8 mouse cellular contexts compared by ENCODE assay signal in the genomic region with DNA sequence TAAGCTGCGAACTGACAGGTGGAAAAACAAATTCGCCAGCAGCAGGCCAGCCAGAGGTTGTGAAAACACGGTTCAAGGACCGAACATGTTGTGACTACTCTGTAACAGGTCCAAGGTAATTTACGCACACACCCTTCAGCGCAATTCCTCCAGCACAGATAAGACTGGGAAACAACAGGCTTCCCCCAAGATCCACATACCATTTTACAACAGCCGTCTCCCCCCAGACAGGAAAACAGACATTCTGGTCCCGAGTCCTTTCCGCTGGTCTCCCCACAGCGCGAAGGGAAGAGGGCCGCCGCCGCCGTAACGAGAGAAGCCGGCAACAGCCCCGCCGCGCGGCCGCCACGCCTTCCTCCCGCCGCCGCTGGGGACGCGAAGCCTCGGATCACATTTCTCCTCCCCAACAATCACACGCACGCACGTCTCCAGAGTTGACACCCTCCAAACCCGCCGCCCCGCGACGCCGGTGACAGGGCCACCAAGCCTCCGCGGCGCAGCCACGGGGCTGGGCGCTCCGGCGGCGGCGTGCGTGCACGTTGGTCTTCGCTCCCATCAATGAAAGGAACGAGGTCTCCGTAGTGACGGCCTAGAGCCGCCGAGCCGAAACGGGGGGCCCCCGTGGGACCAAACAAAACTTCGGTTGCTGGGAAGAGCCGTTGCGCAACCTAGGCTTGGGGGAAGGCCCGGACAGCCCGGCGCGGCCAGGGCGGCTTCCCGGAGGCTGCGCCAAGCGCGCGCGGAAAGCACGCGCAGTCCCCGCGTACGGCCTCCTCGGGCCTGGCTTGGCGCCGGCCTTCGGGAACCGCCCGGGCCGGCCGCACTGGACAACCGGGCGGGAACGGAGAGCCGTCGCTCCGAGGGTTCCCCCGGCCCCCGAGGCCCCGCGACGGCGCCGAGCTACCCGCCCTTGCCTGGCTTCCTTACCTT. TPM values are rescaled to one million over a fixed set of nuclear protein-coding genes. Genes with fewer than 3 reads are reported as not detected.
DNase-seq lines count a peak whose midpoint lies in the region; ATAC-seq and TF ChIP-seq lines count a peak whose summit lies in the region.

No protein-coding gene starts in this region.

- H3K27ac ChIP-seq in bone marrow, adult 2 months (ENCODE audit: control insufficient read depth, insufficient read depth, low read depth, low read length, poor library complexity) = peak overlapping the region; percentile 99
- H3K27ac ChIP-seq in embryonic facial prominence, embryonic 15.5 days (replicated peaks) = peak overlapping the region; percentile 99
- peak overlapping the region; percentile 99 for H3K27ac ChIP-seq in kidney, embryonic 14.5 days (ENCODE audit: low read depth, low read length)
- H3K27ac ChIP-seq in limb, embryonic 14.5 days (replicated peaks; ENCODE audit: low read depth, low read length) = peak overlapping the region; percentile 99
- H3K27ac ChIP-seq in midbrain, embryonic 16.5 days (ENCODE audit: low read length) = peak overlapping the region; percentile 99

- no peaks in the 10 kb centered on the region for H3K4me1 ChIP-seq in bone marrow, adult 2 months (ENCODE audit: control insufficient read depth, insufficient read depth, low read length)
- H3K4me1 ChIP-seq in embryonic facial prominence, embryonic 15.5 days = peaks cover 11% of the 10 kb centered on the region
- H3K4me1 ChIP-seq in kidney, embryonic 14.5 days (ENCODE audit: control insufficient read depth, insufficient read depth, low read length) = peaks cover 17% of the 10 kb centered on the region
- peaks cover 9% of the 10 kb centered on the region for H3K4me1 ChIP-seq in limb, embryonic 14.5 days (ENCODE audit: control insufficient read depth, insufficient read depth, low read length)
- H3K4me1 ChIP-seq in midbrain, embryonic 16.5 days (ENCODE audit: control insufficient read depth, insufficient read depth, low read length) = peaks cover 18% of the 10 kb centered on the region

- H3K9ac ChIP-seq in embryonic facial prominence, embryonic 15.5 days = peak overlapping the region; percentile 96
- peak overlapping the region; percentile 100 for H3K9ac ChIP-seq in kidney, embryonic 14.5 days (ENCODE audit: low read depth, low read length)
- peak overlapping the region; percentile 97 for H3K9ac ChIP-seq in limb, embryonic 14.5 days (ENCODE audit: low read depth, low read length, severe bottlenecking)
- peak overlapping the region; percentile 99 for H3K9ac ChIP-seq in midbrain, embryonic 16.5 days (ENCODE audit: low read depth, low read length)

- H3K27me3 ChIP-seq in embryonic facial prominence, embryonic 15.5 days = no peaks in the 10 kb centered on the region
- no peaks in the 10 kb centered on the region for H3K27me3 ChIP-seq in kidney, embryonic 14.5 days (ENCODE audit: control insufficient read depth, insufficient read depth, low read length)
- H3K27me3 ChIP-seq in limb, embryonic 14.5 days (ENCODE audit: control insufficient read depth, insufficient read depth, low read length) = no peaks in the 10 kb centered on the region
- H3K27me3 ChIP-seq in midbrain, embryonic 16.5 days (ENCODE audit: control insufficient read depth, insufficient read depth, low read depth, low read length) = no peaks in the 10 kb centered on the region

- H3K4me3 ChIP-seq in bone marrow, adult 2 months (replicated peaks; ENCODE audit: control insufficient read depth, low read depth, low read length) = peak overlapping the region; percentile 86
- peak overlapping the region; percentile 93 for H3K4me3 ChIP-seq in embryonic facial prominence, embryonic 15.5 days (replicated peaks)
- peak overlapping the region; percentile 95 for H3K4me3 ChIP-seq in kidney, embryonic 14.5 days (ENCODE audit: low read length)
- peak overlapping the region; percentile 96 for H3K4me3 ChIP-seq in limb, embryonic 14.5 days (replicated peaks; ENCODE audit: low read length)
- peak overlapping the region; percentile 96 for H3K4me3 ChIP-seq in midbrain, embryonic 16.5 days (ENCODE audit: low read depth, low read length)

- DNase-seq in B cell, adult 2 months = peak; percentile 83 to 85
- peak; percentile 80 for DNase-seq in heart, adult 8-10 months (ENCODE audit: low spot score)
- peak; percentile 66 for DNase-seq in limb, embryonic 14.5 days (ENCODE audit: low spot score)
- peak; percentile 67 to 76 for DNase-seq in spleen, postnatal 14 days (ENCODE audit: low spot score in 2 of 2)

- ATAC-seq in embryonic facial prominence, embryonic 15.5 days (ENCODE audit: insufficient number of reproducible peaks, low FRiP score, low TSS enrichment, low read depth) = peak; percentile 61
- peak; percentile 79 for ATAC-seq in kidney, embryonic 14.5 days (ENCODE audit: low FRiP score, low TSS enrichment)
- ATAC-seq in limb, embryonic 14.5 days (ENCODE audit: low FRiP score, low read depth) = peak; percentile 63
- peak; percentile 79 for ATAC-seq in midbrain, embryonic 16.5 days

- TF ChIP-seq POLR2A in bone marrow, adult 2 months (IDR thresholded peaks at IDR 0.05; ENCODE audit: borderline replicate concordance, control insufficient read depth, low read depth, low read length) = peak; percentile 55; the same call in 1 of the 2 replicates
- TF ChIP-seq POLR2A in limb, embryonic 14.5 days (IDR thresholded peaks at IDR 0.05; ENCODE audit: borderline replicate concordance, extremely low read depth, insufficient read depth, insufficient read length) = 0 out of 2 replicates have a peak, but pooled peaks have one; percentile 35

- H3K4me2 ChIP-seq in embryonic facial prominence, embryonic 15.5 days (replicated peaks) = peak overlapping the region; percentile 60
- H3K4me2 ChIP-seq in kidney, embryonic 14.5 days (replicated peaks; ENCODE audit: low read depth, low read length) = peak overlapping the region; percentile 50
- peak overlapping the region; percentile 75 for H3K4me2 ChIP-seq in limb, embryonic 14.5 days (replicated peaks; ENCODE audit: low read depth, low read length, severe bottlenecking)
- H3K4me2 ChIP-seq in midbrain, embryonic 16.5 days (ENCODE audit: low read length) = peak overlapping the region; percentile 55

- H3K9me3 ChIP-seq in embryonic facial prominence, embryonic 15.5 days (replicated peaks) = no peaks in the 10 kb centered on the region
- H3K9me3 ChIP-seq in kidney, embryonic 14.5 days (ENCODE audit: control insufficient read depth, low read length) = no peaks in the 10 kb centered on the region
- no peaks in the 10 kb centered on the region for H3K9me3 ChIP-seq in limb, embryonic 14.5 days (ENCODE audit: control insufficient read depth, low read length)
- no peaks in the 10 kb centered on the region for H3K9me3 ChIP-seq in midbrain, embryonic 16.5 days (replicated peaks; ENCODE audit: control insufficient read depth, low read length, poor library complexity, severe bottlenecking)

- no peaks in the 10 kb centered on the region for H3K36me3 ChIP-seq in embryonic facial prominence, embryonic 15.5 days
- no peaks in the 10 kb centered on the region for H3K36me3 ChIP-seq in kidney, embryonic 14.5 days (ENCODE audit: control insufficient read depth, insufficient read depth, low read length)
- no peaks in the 10 kb centered on the region for H3K36me3 ChIP-seq in limb, embryonic 14.5 days (ENCODE audit: control insufficient read depth, insufficient read depth, low read length)
- H3K36me3 ChIP-seq in midbrain, embryonic 16.5 days (ENCODE audit: control insufficient read depth, insufficient read depth, low read length) = no peaks in the 10 kb centered on the region

- TF ChIP-seq CTCF in bone marrow, adult 2 months (IDR thresholded peaks at IDR 0.05; ENCODE audit: control insufficient read depth, insufficient read depth, low read length) = peak; percentile 25; the same call in 1 of the 2 replicates

- WGBS in bone marrow, adult 2 months = under 1% methylated on average over 99 of the region's 99 CpGs
- WGBS in embryonic facial prominence, embryonic 15.5 days = under 1% methylated on average over 98 of the region's 99 CpGs
- under 1% methylated on average over 97 of the region's 99 CpGs for WGBS in kidney, embryonic 14.5 days
- 2% methylated on average over 79 of the region's 99 CpGs for WGBS in limb, embryonic 14.5 days
- under 1% methylated on average over 62 of the region's 99 CpGs for WGBS in midbrain, embryonic 16.5 days

RNA-seq across cellular contexts. Expression of gene Hipk3, which starts 1.0 kb away (rescaled TPM):
- polyA plus RNA-seq in bone marrow, adult 2 months (2011; ENCODE audit: insufficient read depth, insufficient read length, low replicate concordance, missing spikeins) = 8.7 and 8.8 TPM in 2 replicates
- polyA plus RNA-seq in embryonic facial prominence, embryonic 15.5 days (2015; fragmentation: Nextera tagmentation; extraction: Ambion mirVana) = 17.5 and 18.5 TPM in 2 replicates
- 100 to 1,000 TPM; 217 to 250 (median 233) TPM for total RNA-seq in heart, adult 8-10 months (2022)
- 13.6 and 21.7 TPM in 2 replicates for polyA plus RNA-seq in kidney, embryonic 14.5 days (2014; fragmentation: Nextera tagmentation; extraction: Ambion mirVana)
- polyA plus RNA-seq in limb, embryonic 14.5 days (2012; rRNA removed) = 26.2 and 29.6 TPM in 2 replicates
- 27.6 and 31.4 TPM in 2 replicates for polyA plus RNA-seq in limb, embryonic 14.5 days (2014; fragmentation: Nextera tagmentation; extraction: Ambion mirVana)
- 7.3 and 7.6 TPM in 2 replicates for polyA plus RNA-seq in midbrain, embryonic 16.5 days (2015; fragmentation: Nextera tagmentation; extraction: Ambion mirVana)

Comparison
In these comparisons a context has a peak if more than half of its experiments do, and no peak if none do; other contexts are left out.
1. Peak in every context shown above with its lines: DNase-seq, ATAC-seq, H3K4me3 ChIP-seq and H3K27ac ChIP-seq.